Mouse (Mus musculus) heart, postnatal 0 days (tissue): ENCODE measurements around the gene Slc35c1. TPM values are rescaled to one million over a fixed set of nuclear protein-coding genes. Genes with fewer than 3 reads are reported as not detected.
A peak's percentile ranks its signal among the peaks of the same experiment; 100 is the strongest.

Experiments
- ATAC-seq: fragments of 200-750 bp; cut with Nextera tagmentation; 2 replicates; pipeline ENCODE4 v1.8.0; 2017; ENCODE audit warnings: low read depth, moderate number of reproducible peaks, moderate library complexity; ENCODE audit not compliant: insufficient read depth
- DNase-seq: peaks from one replicate; pipeline ENCODE4 v3.0.0-alpha.2; 2016; ENCODE audit warnings: low spot score
- H3K27ac ChIP-seq: fragments of 300-500 bp; sonication (generic); 2 replicates; pipeline ENCODE4 v1.5.1; 2014; ENCODE audit warnings: low read depth, mild to moderate bottlenecking
- H3K27me3 ChIP-seq: fragments of 300-500 bp; sonication (generic); 2 replicates; pipeline ENCODE4 v1.6.1; 2014; ENCODE audit warnings: low read length, mixed read lengths; ENCODE audit not compliant: control insufficient read depth, insufficient read depth
- H3K36me3 ChIP-seq: fragments of 300-500 bp; sonication (generic); replicated peaks from 2 replicates; pipeline ENCODE4 v1.6.1; 2014; ENCODE audit warnings: low read length, mixed read lengths; ENCODE audit not compliant: control insufficient read depth, insufficient read depth
- H3K4me1 ChIP-seq: fragments of 300-500 bp; sonication (generic); 2 replicates; pipeline ENCODE4 v1.6.1; 2014; ENCODE audit warnings: antibody characterized with exemption; ENCODE audit not compliant: control insufficient read depth, insufficient read depth
- H3K4me2 ChIP-seq: fragments of 300-500 bp; sonication (generic); 2 replicates; pipeline ENCODE4 v1.6.1; 2014; ENCODE audit warnings: low read depth, mild to moderate bottlenecking, low read length, moderate library complexity
- H3K4me3 ChIP-seq: fragments of 300-500 bp; sonication (generic); 2 replicates; pipeline ENCODE4 v1.5.1; 2014; ENCODE audit warnings: low read depth, low read length
- H3K9ac ChIP-seq: fragments of 300-500 bp; sonication (generic); replicated peaks from 2 replicates; pipeline ENCODE4 v1.6.1; 2014; ENCODE audit warnings: low read depth, low read length, mixed read lengths
- H3K9me3 ChIP-seq: fragments of 300-500 bp; sonication (generic); replicated peaks from 2 replicates; pipeline ENCODE4 v1.6.1; 2016; ENCODE audit warnings: low read length; ENCODE audit not compliant: control insufficient read depth
- CTCF ChIP-seq: IDR thresholded peaks from 2 replicates; pipeline ENCODE4 v1.5.1; 2016; ENCODE audit warnings: antibody characterized with exemption, control low read depth, low read depth
- EP300 ChIP-seq: IDR thresholded peaks from 2 replicates; pipeline ENCODE4 v1.6.1; 2016; ENCODE audit warnings: antibody characterized with exemption, low read depth
- WGBS: fragments of 180-500 bp; shearing (Covaris S2); extraction: QIAGEN DNeasy Blood & Tissue Kit; methylation state at CpG from one replicate; pipeline ENCODE4 v1.1.7; 2014; 5-methylcytosine and 5-hydroxymethylcytosine counted together
- polyA plus RNA-seq: library from polyadenylated mRNA; unstranded; fragments of >200 nt; fragmentation: Nextera tagmentation; extraction: Ambion mirVana; gene quantifications from 2 replicates; pipeline ENCODE4 v1.2.1, GENCODE M21; 2015
- total RNA-seq: library from RNA; depleted of rRNA; stranded (reverse); fragments of >200 nt; gene quantifications from 2 replicates; pipeline ENCODE4 v1.2.3, GENCODE M21; 2014; ENCODE audit warnings: low replicate concordance

Slc35c1 gene
- total and polyA plus RNA-seq, 2 experiments from 2014 or later: 4.6 to 5.0 TPM

- DNase-seq (no peak), ATAC-seq (no peak)
- 40% methylated on average over 10 of the region's 10 CpGs for WGBS
- no peaks in the 10 kb centered on the region for H3K9me3 ChIP-seq
- no peaks in the 10 kb centered on the region for H3K36me3 ChIP-seq
- H3K9ac ChIP-seq: no peak overlapping the region
- H3K4me3 ChIP-seq: no peak overlapping the region
- no peaks in the 10 kb centered on the region for H3K27me3 ChIP-seq
- no peak overlapping the region for H3K4me2 ChIP-seq
- H3K27ac ChIP-seq: no peak overlapping the region
- TF ChIP-seq EP300 (no peak), CTCF (no peak)
- peaks cover 8% of the 10 kb centered on the region for H3K4me1 ChIP-seq
These were observed 30.2 kb upstream of the Slc35c1 start for GRCm38 (mm10) chr2:92490541-92490940.

GRCm38 (mm10) chr2:92487791-92488190 lies 27.5 kb upstream of the Slc35c1 start:
- DNase-seq (no peak), ATAC-seq (no peak)
- no peaks in the 10 kb centered on the region for H3K9me3 ChIP-seq
- no peaks in the 10 kb centered on the region for H3K36me3 ChIP-seq
- no peak overlapping the region for H3K9ac ChIP-seq
- H3K4me3 ChIP-seq: no peak overlapping the region
- H3K4me2 ChIP-seq: no peak overlapping the region
- H3K4me1 ChIP-seq: peaks cover 8% of the 10 kb centered on the region
- WGBS: 62% methylated on average over 8 of the region's 8 CpGs
- no peak overlapping the region for H3K27ac ChIP-seq
- peaks cover 12% of the 10 kb centered on the region for H3K27me3 ChIP-seq
- no peak for TF ChIP-seq CTCF
- no peak for TF ChIP-seq EP300

- H3K27me3 ChIP-seq: peaks cover 12% of the 10 kb centered on the region
These were observed 26.6 kb upstream of the Slc35c1 start for GRCm38 (mm10) chr2:92486911-92487310.

GRCm38 (mm10) chr2:92486403-92486802 lies 26.1 kb upstream of the Slc35c1 start:
- Histone ChIP-seq H3K27me3 (peaks cover 12% of the 10 kb centered on the region), H3K9me3 (no peaks in the 10 kb centered on the region), H3K4me3 (no peak overlapping the region), H3K4me2 (peak overlapping the region; percentile 47), H3K9ac (no peak overlapping the region), H3K27ac (no peak overlapping the region), H3K36me3 (no peaks in the 10 kb centered on the region), H3K4me1 (peaks cover under 1% of the 10 kb centered on the region; the same call in 1 of the 2 replicates)
- peak; percentile 68 for DNase-seq
- WGBS: 3% methylated on average over 11 of the region's 11 CpGs
- ATAC-seq: no peak
- TF ChIP-seq EP300 (no peak), CTCF (peak; percentile 91)

More at GRCm38 (mm10) chr2:92486911-92487310, 26.6 kb upstream of the Slc35c1 start:
- no peak for DNase-seq
- H3K9me3 ChIP-seq: no peaks in the 10 kb centered on the region
- no peak overlapping the region for H3K4me2 ChIP-seq
- ATAC-seq: no peak
- H3K36me3 ChIP-seq: no peaks in the 10 kb centered on the region
- 52% methylated on average over 2 of the region's 2 CpGs for WGBS
- peaks cover 6% of the 10 kb centered on the region for H3K4me1 ChIP-seq
- no peak overlapping the region for H3K9ac ChIP-seq
- H3K27ac ChIP-seq: no peak overlapping the region
- H3K4me3 ChIP-seq: no peak overlapping the region
- TF ChIP-seq EP300 (no peak), CTCF (no peak)

- 5% methylated on average over 15 of the region's 15 CpGs for WGBS
- Histone ChIP-seq H3K27me3 (peaks cover 12% of the 10 kb centered on the region), H3K9ac (no peak overlapping the region), H3K27ac (no peak overlapping the region), H3K9me3 (no peaks in the 10 kb centered on the region), H3K4me1 (no peaks in the 10 kb centered on the region), H3K36me3 (no peaks in the 10 kb centered on the region), H3K4me3 (no peak overlapping the region), H3K4me2 (peak overlapping the region; percentile 47)
- DNase-seq (peak; percentile 46), ATAC-seq (0 out of 2 replicates have a peak, but pooled peaks have one; percentile 36)
- TF ChIP-seq EP300 (no peak), CTCF (peak; percentile 77)
These were observed 25.4 kb upstream of the Slc35c1 start for GRCm38 (mm10) chr2:92485640-92486295.
